Mouse (Mus musculus) embryonic facial prominence, embryonic 14.5 days (tissue): Measurements from ENCODE around the gene Acbd5. TPM values are rescaled to one million over a fixed set of nuclear protein-coding genes. Genes with fewer than 3 reads are reported as not detected.

ENCODE experiments used
- ATAC-seq: fragments of 200-750 bp; cut with Nextera tagmentation; 2 replicates; pipeline ENCODE4 v1.8.0; 2017; ENCODE audit warnings: low read depth, moderate number of reproducible peaks, moderate TSS enrichment
- DNase-seq: peaks from one replicate; pipeline ENCODE4 v3.0.0-alpha.2; 2015; ENCODE audit warnings: low spot score
- H3K27ac ChIP-seq: fragments of 300-500 bp; sonication (generic); replicated peaks from 2 replicates; pipeline ENCODE4 v1.5.1; 2014; ENCODE audit warnings: low read depth, mild to moderate bottlenecking, low read length, moderate library complexity
- H3K27me3 ChIP-seq: fragments of 300-500 bp; sonication (generic); replicated peaks from 2 replicates; pipeline ENCODE4 v1.6.1; 2014; ENCODE audit warnings: low read length; ENCODE audit not compliant: control insufficient read depth, insufficient read depth
- H3K36me3 ChIP-seq: fragments of 300-500 bp; sonication (generic); 2 replicates; pipeline ENCODE4 v1.6.1; 2014; ENCODE audit warnings: low read length, mixed read lengths; ENCODE audit not compliant: control insufficient read depth, insufficient read depth
- H3K4me1 ChIP-seq: fragments of 300-500 bp; sonication (generic); 2 replicates; pipeline ENCODE4 v1.6.1; 2014; ENCODE audit warnings: antibody characterized with exemption, low read length; ENCODE audit not compliant: control insufficient read depth, insufficient read depth
- H3K4me2 ChIP-seq: fragments of 300-500 bp; sonication (generic); 2 replicates; pipeline ENCODE4 v1.6.1; 2014; ENCODE audit warnings: low read depth, mild to moderate bottlenecking, low read length, moderate library complexity, mixed read lengths
- H3K4me3 ChIP-seq: fragments of 300-500 bp; sonication (generic); 2 replicates; pipeline ENCODE4 v1.5.1; 2014; ENCODE audit warnings: low read depth, mild to moderate bottlenecking, low read length
- H3K9ac ChIP-seq: fragments of 300-500 bp; sonication (generic); 2 replicates; pipeline ENCODE4 v1.6.1; 2014; ENCODE audit warnings: low read depth, mild to moderate bottlenecking, low read length, moderate library complexity, mixed read lengths
- H3K9me3 ChIP-seq: fragments of 300-500 bp; sonication (generic); 2 replicates; pipeline ENCODE4 v1.6.1; 2016; ENCODE audit warnings: low read length; ENCODE audit not compliant: control insufficient read depth
- WGBS: fragments of 180-500 bp; shearing (Covaris S2); extraction: QIAGEN DNeasy Blood & Tissue Kit; methylation state at CpG from one replicate; pipeline ENCODE4 v1.1.7; 2014; 5-methylcytosine and 5-hydroxymethylcytosine counted together
- polyA plus RNA-seq: library from polyadenylated mRNA; unstranded; fragments of >200 nt; fragmentation: Nextera tagmentation; extraction: Ambion mirVana; gene quantifications from 2 replicates; pipeline ENCODE4 v1.2.1, GENCODE M21; 2014

Acbd5 gene
- 27.1 and 28.8 TPM in 2 replicates for polyA plus RNA-seq

DNA sequence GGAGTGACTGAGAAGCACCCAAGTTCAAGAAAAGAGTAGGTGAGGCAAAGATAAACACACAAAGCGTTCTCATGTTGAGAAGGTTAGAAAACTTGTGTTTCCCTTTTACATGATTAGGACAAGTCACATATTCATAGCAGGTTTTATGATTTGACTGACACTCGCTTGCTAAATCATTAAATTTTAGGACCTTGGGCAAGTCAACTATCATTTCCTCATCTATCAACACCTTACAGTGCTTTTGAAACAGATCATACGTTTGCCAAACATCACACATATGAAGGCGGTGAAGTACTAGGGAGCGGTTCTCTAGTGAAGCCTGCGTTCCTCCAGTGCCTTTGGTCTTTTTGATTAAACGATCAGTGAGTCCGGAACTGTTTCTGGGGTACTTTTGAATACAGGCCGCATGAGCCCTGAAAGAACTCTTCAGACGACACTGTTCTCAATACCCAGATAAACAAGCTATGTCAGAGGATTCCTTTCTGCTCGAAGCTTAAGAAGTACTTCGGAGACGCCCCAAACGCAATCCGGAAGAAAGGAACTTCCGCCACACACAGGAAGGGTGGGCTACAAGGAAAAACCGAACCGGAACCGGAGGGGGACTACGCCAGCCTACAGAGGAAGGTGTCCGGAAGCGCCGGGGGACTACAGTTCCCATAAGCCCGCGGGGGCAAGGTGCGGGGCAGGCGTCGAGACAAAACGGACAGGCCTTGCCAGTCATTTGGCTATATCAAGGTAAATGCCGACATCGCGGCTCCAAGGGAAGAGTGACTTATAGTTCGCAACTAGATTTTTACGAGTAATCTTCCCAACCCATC is at the start of gene Acbd5:
TSS of gene Acbd5 (plus strand) at position 616 of the 818 bp plus-strand sequence.
- Histone ChIP-seq H3K36me3 (0 out of 2 replicates have a peak, but pooled peaks cover 4% of the 10 kb centered on the region), H3K4me3 (peak within 1 kb of the TSS; percentile 72), H3K9me3 (no peaks in the 10 kb centered on the region), H3K27ac (peak within 1 kb of the TSS; percentile 98), H3K9ac (peak within 1 kb of the TSS; percentile 81), H3K27me3 (no peaks in the 10 kb centered on the region), H3K4me1 (no peaks in the 10 kb centered on the region), H3K4me2 (peak within 1 kb of the TSS; percentile 96)
- DNase-seq (peak; percentile 99), ATAC-seq (peak; percentile 95)
- WGBS = 3% methylated on average over 31 of the region's 34 CpGs

DNA sequence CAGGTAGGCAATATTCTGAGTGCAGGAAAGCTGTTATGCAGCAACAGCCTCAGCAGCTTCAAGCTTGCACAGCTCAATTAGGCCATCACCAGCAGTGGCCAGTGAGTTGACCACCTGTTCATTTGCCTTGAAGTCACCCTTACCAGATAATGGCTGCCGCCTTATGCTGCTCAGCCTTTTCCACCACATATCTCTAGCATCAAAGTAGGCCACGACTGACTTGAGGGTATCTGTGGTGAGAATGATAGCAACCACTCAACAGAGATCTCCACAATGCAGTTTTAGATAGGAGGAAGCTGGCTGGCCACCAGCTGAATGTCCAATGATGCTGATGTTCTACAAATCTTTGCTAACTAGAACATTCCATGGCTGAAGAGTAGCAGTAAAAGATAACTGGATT is 48.8 kb upstream of the Acbd5 start:
- DNase-seq = no peak
- Histone ChIP-seq H3K27me3 (no peaks in the 10 kb centered on the region), H3K4me3 (no peak overlapping the region), H3K9me3 (no peaks in the 10 kb centered on the region), H3K4me1 (peaks cover 4% of the 10 kb centered on the region; the same call in 1 of the 2 replicates), H3K27ac (no peak overlapping the region), H3K9ac (no peak overlapping the region), H3K4me2 (no peak overlapping the region), H3K36me3 (no peaks in the 10 kb centered on the region)
- 90% methylated on average over 2 of the region's 2 CpGs for WGBS
- ATAC-seq = no peak

- ATAC-seq = no peak
- Histone ChIP-seq H3K4me2 (no peak overlapping the region), H3K9ac (no peak overlapping the region), H3K9me3 (no peaks in the 10 kb centered on the region), H3K4me1 (no peaks in the 10 kb centered on the region), H3K27me3 (no peaks in the 10 kb centered on the region), H3K36me3 (no peaks in the 10 kb centered on the region), H3K27ac (no peak overlapping the region), H3K4me3 (no peak overlapping the region)
- 90% methylated on average over 4 of the region's 4 CpGs for WGBS
- no peak for DNase-seq
Measured at GRCm38 (mm10) chr2:23021320-23021719, 46.6 kb upstream of the Acbd5 start.

DNA sequence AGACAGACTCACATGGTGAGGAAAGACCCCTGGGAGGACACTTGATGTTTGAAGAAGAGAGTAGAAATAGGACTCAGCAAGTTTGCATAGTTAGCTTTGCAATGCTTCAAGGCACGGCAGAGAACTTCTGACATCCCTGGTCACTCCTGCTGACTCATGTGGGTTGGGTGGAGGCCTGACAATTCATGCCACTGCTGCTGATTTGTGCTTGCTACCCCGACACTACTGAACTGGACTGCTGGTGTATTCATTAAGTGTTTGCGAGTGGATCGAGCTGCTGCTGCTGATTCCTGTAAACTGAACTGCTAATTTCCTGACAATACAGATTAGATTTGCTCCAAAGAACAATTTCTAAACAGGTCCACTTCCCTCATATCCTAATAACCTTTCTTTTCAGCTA is 46.2 kb upstream of the Acbd5 start:
- Histone ChIP-seq H3K4me2 (no peak overlapping the region), H3K4me3 (no peak overlapping the region), H3K9me3 (no peaks in the 10 kb centered on the region), H3K36me3 (no peaks in the 10 kb centered on the region), H3K9ac (no peak overlapping the region), H3K4me1 (no peaks in the 10 kb centered on the region), H3K27ac (no peak overlapping the region), H3K27me3 (no peaks in the 10 kb centered on the region)
- DNase-seq (no peak), ATAC-seq (no peak)
- 70% methylated on average over 4 of the region's 4 CpGs for WGBS

DNA sequence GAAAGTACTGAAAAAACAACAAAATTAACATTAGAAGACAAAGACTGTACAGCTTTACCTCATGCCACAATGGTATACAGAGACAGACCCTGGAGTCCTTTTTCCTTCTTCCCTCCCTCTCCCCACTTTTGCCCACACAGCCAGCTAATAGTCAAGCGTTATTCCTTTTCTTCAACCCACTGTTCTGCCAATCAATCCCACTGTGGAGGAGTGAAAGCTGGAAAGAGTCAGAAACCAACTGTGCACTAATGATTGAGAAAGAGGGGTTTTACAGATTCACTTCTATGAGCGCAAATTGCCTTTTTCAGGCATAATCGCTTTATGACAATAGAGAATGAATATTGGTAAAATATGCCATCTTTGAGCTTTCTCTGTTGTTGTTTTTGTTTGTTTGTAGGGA is 44.9 kb upstream of the Acbd5 start:
- ATAC-seq (no peak), DNase-seq (no peak)
- Histone ChIP-seq H3K9ac (no peak overlapping the region), H3K9me3 (no peaks in the 10 kb centered on the region), H3K4me2 (no peak overlapping the region), H3K4me1 (no peaks in the 10 kb centered on the region), H3K27ac (no peak overlapping the region), H3K36me3 (no peaks in the 10 kb centered on the region), H3K27me3 (no peaks in the 10 kb centered on the region), H3K4me3 (no peak overlapping the region)
- 83% methylated on average over 3 of the region's 3 CpGs for WGBS

- H3K4me2 ChIP-seq = no peak overlapping the region
- no peak for DNase-seq
- no peak overlapping the region for H3K4me3 ChIP-seq
- H3K27me3 ChIP-seq = no peaks in the 10 kb centered on the region
- no peaks in the 10 kb centered on the region for H3K9me3 ChIP-seq
- WGBS = 85% methylated on average over 4 of the region's 4 CpGs
- H3K36me3 ChIP-seq = no peaks in the 10 kb centered on the region
- no peak overlapping the region for H3K27ac ChIP-seq
- no peak for ATAC-seq
- no peaks in the 10 kb centered on the region for H3K4me1 ChIP-seq
- no peak overlapping the region for H3K9ac ChIP-seq
Measured at GRCm38 (mm10) chr2:23023714-23024282, 44.2 kb upstream of the Acbd5 start.

- no peak overlapping the region for H3K9ac ChIP-seq
- H3K4me1 ChIP-seq = no peaks in the 10 kb centered on the region
- no peak for DNase-seq
- no peak overlapping the region for H3K4me3 ChIP-seq
- 0 out of 2 replicates have a peak, but pooled peaks cover 5% of the 10 kb centered on the region for H3K36me3 ChIP-seq
- no peaks in the 10 kb centered on the region for H3K9me3 ChIP-seq
- WGBS = 96% methylated on average over 1 of the region's 1 CpGs
- no peak overlapping the region for H3K27ac ChIP-seq
- no peak for ATAC-seq
- H3K27me3 ChIP-seq = no peaks in the 10 kb centered on the region
- no peak overlapping the region for H3K4me2 ChIP-seq
Measured at GRCm38 (mm10) chr2:23026379-23026778, 41.6 kb upstream of the Acbd5 start.

GRCm38 (mm10) chr2:23028826-23029225 is 39.1 kb upstream of the Acbd5 start:
- Histone ChIP-seq H3K4me3 (no peak overlapping the region), H3K27me3 (no peaks in the 10 kb centered on the region), H3K4me2 (no peak overlapping the region), H3K9ac (no peak overlapping the region), H3K9me3 (no peaks in the 10 kb centered on the region), H3K4me1 (no peaks in the 10 kb centered on the region), H3K36me3 (0 out of 2 replicates have a peak, but pooled peaks cover 5% of the 10 kb centered on the region), H3K27ac (no peak overlapping the region)
- DNase-seq (no peak), ATAC-seq (no peak)
- 83% methylated on average over 4 of the region's 4 CpGs for WGBS
